8 mouse cellular contexts compared by ENCODE assay signal in the genomic region with DNA sequence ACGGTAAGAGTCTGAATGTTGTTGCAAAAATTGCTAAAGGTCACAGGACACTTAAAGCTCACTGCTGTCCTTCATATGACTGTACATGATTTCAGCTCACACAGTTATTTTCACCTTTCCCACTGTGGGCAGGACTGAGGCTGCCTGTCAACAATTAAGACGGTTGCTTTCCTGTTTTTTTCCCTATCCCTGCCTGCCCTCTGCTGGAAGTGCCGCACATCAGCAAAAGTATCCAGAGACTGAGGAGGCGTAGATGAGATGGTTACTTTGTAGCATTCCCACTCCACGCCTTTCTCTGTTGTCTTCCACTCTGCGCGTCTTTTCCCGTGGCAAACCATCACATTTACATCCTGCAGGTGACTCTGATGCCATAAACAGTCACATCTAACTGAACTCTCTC. TPM values are rescaled to one million over a fixed set of nuclear protein-coding genes. Genes with fewer than 3 reads are reported as not detected.
DNase-seq lines count a peak whose midpoint lies in the region; TF ChIP-seq lines count a peak whose summit lies in the region.

No protein-coding gene starts in this region.

- no peaks in the 10 kb centered on the region for H3K36me3 ChIP-seq in heart, embryonic 10.5 days
- H3K36me3 ChIP-seq in C2C12 (ENCODE audit: control insufficient read depth, insufficient read depth), result no peaks in the 10 kb centered on the region

- no peak for TF ChIP-seq POLR2A in embryonic fibroblast, embryonic 13.5 days (IDR thresholded peaks at IDR 0.05; ENCODE audit: low read depth, low read length)

- H3K4me1 ChIP-seq in heart, embryonic 10.5 days, result no peaks in the 10 kb centered on the region
- H3K4me1 ChIP-seq in embryonic fibroblast, embryonic 13.5 days (ENCODE audit: control insufficient read depth, insufficient read depth, low read length), result no peaks in the 10 kb centered on the region

- H3K79me2 ChIP-seq in C2C12 (ENCODE audit: control insufficient read depth, insufficient read depth), result no peaks in the 10 kb centered on the region

- WGBS in heart, embryonic 10.5 days, result 21% methylated on average over 8 of the region's 8 CpGs

- H3K79me3 ChIP-seq in C2C12 (ENCODE audit: low read depth), result no peaks in the 10 kb centered on the region

- DNase-seq in heart, adult 18-20 months, result peak; percentile 52 to 75
- DNase-seq in heart, embryonic 10.5 days (ENCODE audit: low spot score), result no peak
- peak; percentile 63 to 66 for DNase-seq in adrenal gland, postnatal 36 days
- peak; percentile 58 for DNase-seq in kidney, postnatal 14 days
- DNase-seq in lung, postnatal 10 days, result peak; percentile 74
- DNase-seq in testis, postnatal 14 days (ENCODE audit: low spot score), result peak; percentile 54

- no peak overlapping the region for H3ac ChIP-seq in C2C12 (ENCODE audit: control insufficient read depth, insufficient read length, low read depth)

- no peaks in the 10 kb centered on the region for H3K9me3 ChIP-seq in heart, embryonic 10.5 days

- H3K27me3 ChIP-seq in heart, embryonic 10.5 days (ENCODE audit: insufficient read depth, poor library complexity, severe bottlenecking), result no peaks in the 10 kb centered on the region
- H3K27me3 ChIP-seq in C2C12 (ENCODE audit: control insufficient read depth, insufficient read depth, insufficient read length), result no peaks in the 10 kb centered on the region

- peak; percentile 82 for TF ChIP-seq CTCF in C2C12 (IDR thresholded peaks at IDR 0.05; ENCODE audit: control insufficient read depth, insufficient read depth, insufficient read length)
- TF ChIP-seq CTCF in embryonic fibroblast, embryonic 13.5 days (IDR thresholded peaks at IDR 0.05; ENCODE audit: borderline replicate concordance, insufficient read depth, low read length), result peak; percentile 89

- H3K4me3 ChIP-seq in heart, embryonic 10.5 days, result no peak overlapping the region
- H3K4me3 ChIP-seq in C2C12 (ENCODE audit: insufficient read depth, poor library complexity, severe bottlenecking), result no peak overlapping the region
- H3K4me3 ChIP-seq in embryonic fibroblast, embryonic 13.5 days (ENCODE audit: insufficient read depth, low read length), result no peak overlapping the region

- H3K27ac ChIP-seq in heart, embryonic 10.5 days, result no peak overlapping the region
- no peak overlapping the region for H3K27ac ChIP-seq in embryonic fibroblast, embryonic 13.5 days (ENCODE audit: insufficient read depth, low read length)

TF ChIP-seq in C2C12, 6 proteins besides CTCF, POLR2A, EP300 and RAD21:
- TF ChIP-seq MAX (IDR thresholded peaks at IDR 0.05), result no peak
- no peak for TF ChIP-seq CEBPB (IDR thresholded peaks at IDR 0.05; ENCODE audit: low read depth)
- no peak for TF ChIP-seq MYOG (IDR thresholded peaks at IDR 0.05; ENCODE audit: control insufficient read depth, extremely low read depth, insufficient read length)
- no peak for TF ChIP-seq MYOD1 (IDR thresholded peaks at IDR 0.05; ENCODE audit: control insufficient read depth, insufficient read length, low read depth)
- TF ChIP-seq FOSL1 (IDR thresholded peaks at IDR 0.05; ENCODE audit: insufficient read depth, low read length, poor library complexity, severe bottlenecking), result no peak
- no peak for TF ChIP-seq USF1 (IDR thresholded peaks at IDR 0.05; ENCODE audit: low read depth)

RNA-seq across cellular contexts. Expression of gene Rapgef4, which starts 25.4 kb away (rescaled TPM):
- total RNA-seq in heart, adult 18-20 months (2021), result 10 to 100 TPM; 26.4 to 29.1 TPM
- polyA plus RNA-seq in heart, embryonic 10.5 days (2016; fragmentation: Nextera tagmentation; extraction: Ambion mirVana), result 2.8 and 3.1 TPM in 2 replicates
- 0.08 TPM for polyA plus RNA-seq in C2C12 (2012; fragmentation: generic; extraction: Trizol)
- total RNA-seq in adrenal gland, postnatal 36 days (2021), result 100 to 1,000 TPM; 131 to 359 TPM
- not detected in 2 replicates for polyA plus RNA-seq in embryonic fibroblast, embryonic 13.5 days (2011; ENCODE audit: insufficient read length, low read depth, missing spikeins)
